Mouse (Mus musculus) liver, embryonic 14.5 days (tissue): ENCODE measurements around the gene Tpm1. TPM values are rescaled to one million over a fixed set of nuclear protein-coding genes. Genes with fewer than 3 reads are reported as not detected.
A peak's percentile ranks its signal among the peaks of the same experiment; 100 is the strongest.

ENCODE experiments used
- ATAC-seq: fragments of 200-750 bp; cut with Nextera tagmentation; 2 replicates; pipeline ENCODE4 v1.8.0; 2017; ENCODE audit warnings: moderate number of reproducible peaks, mild to moderate bottlenecking, moderate library complexity; ENCODE audit not compliant: insufficient read depth
- DNase-seq, 3 experiments: peaks; one replicate each; pipeline ENCODE4 v3.0.0-alpha.2; 2012 to 2013; ENCODE audit warnings: low read depth in 3 of 3, low spot score in 3 of 3
- H3K27ac ChIP-seq: fragments of 300-500 bp; sonication (generic); 2 replicates; pipeline ENCODE4 v1.5.1; 2014; ENCODE audit warnings: moderate library complexity, mild to moderate bottlenecking, control low read depth, inconsistent platforms
- H3K27me3 ChIP-seq: fragments of 300-500 bp; sonication (generic); 2 replicates; pipeline ENCODE4 v1.6.1; 2014; ENCODE audit warnings: mild to moderate bottlenecking, low read length, moderate library complexity; ENCODE audit not compliant: control insufficient read depth, insufficient read depth
- H3K36me3 ChIP-seq: fragments of 300-500 bp; sonication (generic); replicated peaks from 2 replicates; pipeline ENCODE4 v1.6.1; 2014; ENCODE audit warnings: low read depth; ENCODE audit not compliant: control insufficient read depth, insufficient read depth
- H3K4me1 ChIP-seq, 2 experiments: fragments of 200-500 bp in 1 of 2; fragments of 300-500 bp in 1 of 2; sonication (generic) in 1 of 2; replicated peaks; 2 replicates each; pipeline ENCODE4 v1.6.1; 2012 to 2014; ENCODE audit warnings: antibody characterized with exemption in 1 of 2, inconsistent platforms in 1 of 2, low read length in 1 of 2; ENCODE audit not compliant: control insufficient read depth in 2 of 2, insufficient read depth in 2 of 2
- H3K4me2 ChIP-seq: fragments of 300-500 bp; sonication (generic); 2 replicates; pipeline ENCODE4 v1.6.1; 2014; ENCODE audit warnings: low read depth, mild to moderate bottlenecking, control low read depth, moderate library complexity
- H3K4me3 ChIP-seq, 2 experiments: fragments of 200-500 bp in 1 of 2; fragments of 300-500 bp in 1 of 2; sonication (generic) in 1 of 2; 2 replicates each; pipeline ENCODE4 v1.5.1; 2012 to 2014; ENCODE audit warnings: low read depth in 2 of 2, low read length in 2 of 2, mild to moderate bottlenecking in 2 of 2, control low read depth in 1 of 2, inconsistent platforms in 1 of 2, moderate library complexity in 1 of 2; ENCODE audit not compliant: insufficient read depth in 1 of 2
- H3K9ac ChIP-seq: fragments of 300-500 bp; sonication (generic); replicated peaks from 2 replicates; pipeline ENCODE4 v1.6.1; 2014; ENCODE audit warnings: mild to moderate bottlenecking, control low read depth, moderate library complexity
- H3K9me3 ChIP-seq: fragments of 300-500 bp; sonication (generic); 2 replicates; pipeline ENCODE4 v1.6.1; 2016; ENCODE audit warnings: low read length, mixed read lengths; ENCODE audit not compliant: control insufficient read depth
- CTCF ChIP-seq: IDR thresholded peaks from 2 replicates; pipeline ENCODE4 v1.5.1; 2016; ENCODE audit warnings: antibody characterized with exemption, low read depth, control low read depth
- EP300 ChIP-seq: IDR thresholded peaks from 2 replicates; pipeline ENCODE4 v1.6.1; 2016; ENCODE audit warnings: antibody characterized with exemption, low read depth
- WGBS: fragments of 180-500 bp; shearing (Covaris S2); extraction: QIAGEN DNeasy Blood & Tissue Kit; methylation state at CpG from one replicate; pipeline ENCODE4 v1.1.7; 2014; ENCODE audit not compliant: insufficient replicate concordance; 5-methylcytosine and 5-hydroxymethylcytosine counted together
- polyA plus RNA-seq, 2 experiments: library from polyadenylated mRNA; depleted of rRNA in 1 of 2; stranded (reverse) in 1 of 2; unstranded in 1 of 2; fragments of >200 nt; fragmentation: Nextera tagmentation in 1 of 2; extraction: Ambion mirVana in 1 of 2; gene quantifications; 2 replicates each; pipeline versions ENCODE4 v1.2.1 to v1.2.3; 2012 to 2014

Gene Tpm1
- polyA plus RNA-seq, 2 experiments: 87.4 to 113 TPM

- TF ChIP-seq CTCF: no peak
- no peak for TF ChIP-seq EP300
- WGBS: 48% methylated on average over 11 of the region's 11 CpGs
Measured at GRCm38 (mm10) chr9:67008781-67009180, 40.4 kb downstream of the Tpm1 start.

GRCm38 (mm10) chr9:67006376-67006775 is 42.8 kb downstream of the Tpm1 start:
- Histone ChIP-seq H3K4me2 (no peak overlapping the region), H3K27ac (no peak overlapping the region), H3K9me3 (no peaks in the 10 kb centered on the region), H3K36me3 (no peaks in the 10 kb centered on the region), H3K9ac (no peak overlapping the region), H3K27me3 (no peaks in the 10 kb centered on the region), H3K4me3 (no peak overlapping the region), H3K4me1 (peaks cover 2 to 11% of the 10 kb centered on the region in 2 experiments; a peak in 3 of 4 replicates)
- DNase-seq: no peak
- no peak for ATAC-seq
- WGBS: 81% methylated on average over 4 of the region's 4 CpGs
- no peak for TF ChIP-seq CTCF
- no peak for TF ChIP-seq EP300

More at GRCm38 (mm10) chr9:67008781-67009180, 40.4 kb downstream of the Tpm1 start:
- Histone ChIP-seq H3K4me3 (no peak overlapping the region), H3K9me3 (no peaks in the 10 kb centered on the region), H3K4me2 (no peak overlapping the region), H3K36me3 (no peaks in the 10 kb centered on the region), H3K27me3 (no peaks in the 10 kb centered on the region), H3K9ac (no peak overlapping the region), H3K27ac (no peak overlapping the region), H3K4me1 (peaks cover 10 to 29% of the 10 kb centered on the region in 2 experiments)
- ATAC-seq: no peak
- DNase-seq: no peak

- no peak overlapping the region for H3K4me2 ChIP-seq
- no peak for DNase-seq
- no peaks in the 10 kb centered on the region for H3K36me3 ChIP-seq
- peaks cover 3 to 9% of the 10 kb centered on the region in 2 experiments; a peak in 3 of 4 replicates for H3K4me1 ChIP-seq
- ATAC-seq: 0 out of 2 replicates have a peak, but pooled peaks have one; percentile 32
- no peaks in the 10 kb centered on the region for H3K27me3 ChIP-seq
- TF ChIP-seq EP300 (no peak), CTCF (no peak)
- H3K27ac ChIP-seq: no peak overlapping the region
- H3K9me3 ChIP-seq: no peaks in the 10 kb centered on the region
- no peak overlapping the region for H3K4me3 ChIP-seq
- H3K9ac ChIP-seq: no peak overlapping the region
- WGBS: 63% methylated on average over 11 of the region's 11 CpGs
Measured at GRCm38 (mm10) chr9:67005161-67005742, 44.0 kb downstream of the Tpm1 start.

- H3K4me3 ChIP-seq: no peak overlapping the region
- no peak for DNase-seq
- no peak for TF ChIP-seq EP300
- no peak for TF ChIP-seq CTCF
Measured at GRCm38 (mm10) chr9:67003656-67004055, 45.5 kb downstream of the Tpm1 start.

GRCm38 (mm10) chr9:67003156-67003555 is 46.0 kb downstream of the Tpm1 start:
- WGBS: 53% methylated on average over 4 of the region's 4 CpGs
- H3K36me3 ChIP-seq: no peaks in the 10 kb centered on the region
- no peak overlapping the region for H3K27ac ChIP-seq
- no peak overlapping the region for H3K4me2 ChIP-seq
- no peak overlapping the region for H3K9ac ChIP-seq
- H3K4me3 ChIP-seq: no peak overlapping the region
- H3K9me3 ChIP-seq: no peaks in the 10 kb centered on the region
- H3K4me1 ChIP-seq: peaks cover 3 to 9% of the 10 kb centered on the region in 2 experiments; a peak in 3 of 4 replicates
- H3K27me3 ChIP-seq: no peaks in the 10 kb centered on the region
- TF ChIP-seq EP300 (no peak), CTCF (no peak)
- ATAC-seq: no peak
- no peak for DNase-seq

More at GRCm38 (mm10) chr9:67003656-67004055, 45.5 kb downstream of the Tpm1 start:
- Histone ChIP-seq H3K4me1 (peaks cover 3 to 9% of the 10 kb centered on the region in 2 experiments; a peak in 3 of 4 replicates), H3K27ac (no peak overlapping the region), H3K36me3 (no peaks in the 10 kb centered on the region), H3K4me2 (no peak overlapping the region), H3K9ac (no peak overlapping the region), H3K9me3 (no peaks in the 10 kb centered on the region), H3K27me3 (no peaks in the 10 kb centered on the region)
- ATAC-seq: no peak
- 64% methylated on average over 4 of the region's 4 CpGs for WGBS
